Mouse (Mus musculus) midbrain, embryonic 15.5 days (tissue): Measurements from ENCODE around the gene Gm28230. TPM values are rescaled to one million over a fixed set of nuclear protein-coding genes. Genes with fewer than 3 reads are reported as not detected.

ENCODE experiments used
- ATAC-seq: fragments of 200-750 bp; cut with Nextera tagmentation; replicated peaks from 2 replicates; pipeline ENCODE4 v1.8.0; 2017; ENCODE audit warnings: moderate TSS enrichment
- H3K27ac ChIP-seq: fragments of 300-500 bp; sonication (generic); 2 replicates; pipeline ENCODE4 v1.5.1; 2015; ENCODE audit warnings: mild to moderate bottlenecking, inconsistent platforms
- H3K27me3 ChIP-seq: fragments of 300-500 bp; sonication (generic); replicated peaks from 2 replicates; pipeline ENCODE4 v1.6.1; 2015; ENCODE audit warnings: inconsistent platforms
- H3K36me3 ChIP-seq: fragments of 300-500 bp; sonication (generic); replicated peaks from 2 replicates; pipeline ENCODE4 v1.6.1; 2015; ENCODE audit warnings: inconsistent platforms
- H3K4me1 ChIP-seq: fragments of 300-500 bp; sonication (generic); 2 replicates; pipeline ENCODE4 v1.6.1; 2015; ENCODE audit warnings: inconsistent platforms
- H3K4me2 ChIP-seq: fragments of 300-500 bp; sonication (generic); 2 replicates; pipeline ENCODE4 v1.6.1; 2015; ENCODE audit warnings: inconsistent platforms, mild to moderate bottlenecking, moderate library complexity
- H3K4me3 ChIP-seq: fragments of 300-500 bp; sonication (generic); 2 replicates; pipeline ENCODE4 v1.5.1; 2015; ENCODE audit warnings: mild to moderate bottlenecking, inconsistent platforms
- H3K9ac ChIP-seq: fragments of 300-500 bp; sonication (generic); 2 replicates; pipeline ENCODE4 v1.6.1; 2015; ENCODE audit warnings: mild to moderate bottlenecking, inconsistent platforms
- H3K9me3 ChIP-seq: fragments of 300-500 bp; sonication (generic); 2 replicates; pipeline ENCODE4 v1.6.1; 2016; ENCODE audit warnings: inconsistent platforms
- WGBS: fragments of 180-500 bp; shearing (Covaris S2); methylation state at CpG from one replicate; pipeline ENCODE4 v1.1.7; 2015; ENCODE audit warnings: mixed read lengths; 5-methylcytosine and 5-hydroxymethylcytosine counted together
- polyA plus RNA-seq: library from polyadenylated mRNA; unstranded; fragments of >200 nt; fragmentation: Nextera tagmentation; extraction: Ambion mirVana; gene quantifications from 2 replicates; pipeline ENCODE4 v1.2.1, GENCODE M21; 2015

The Gm28230 gene
- polyA plus RNA-seq, 1 experiment from 2014 or later = not detected

DNA sequence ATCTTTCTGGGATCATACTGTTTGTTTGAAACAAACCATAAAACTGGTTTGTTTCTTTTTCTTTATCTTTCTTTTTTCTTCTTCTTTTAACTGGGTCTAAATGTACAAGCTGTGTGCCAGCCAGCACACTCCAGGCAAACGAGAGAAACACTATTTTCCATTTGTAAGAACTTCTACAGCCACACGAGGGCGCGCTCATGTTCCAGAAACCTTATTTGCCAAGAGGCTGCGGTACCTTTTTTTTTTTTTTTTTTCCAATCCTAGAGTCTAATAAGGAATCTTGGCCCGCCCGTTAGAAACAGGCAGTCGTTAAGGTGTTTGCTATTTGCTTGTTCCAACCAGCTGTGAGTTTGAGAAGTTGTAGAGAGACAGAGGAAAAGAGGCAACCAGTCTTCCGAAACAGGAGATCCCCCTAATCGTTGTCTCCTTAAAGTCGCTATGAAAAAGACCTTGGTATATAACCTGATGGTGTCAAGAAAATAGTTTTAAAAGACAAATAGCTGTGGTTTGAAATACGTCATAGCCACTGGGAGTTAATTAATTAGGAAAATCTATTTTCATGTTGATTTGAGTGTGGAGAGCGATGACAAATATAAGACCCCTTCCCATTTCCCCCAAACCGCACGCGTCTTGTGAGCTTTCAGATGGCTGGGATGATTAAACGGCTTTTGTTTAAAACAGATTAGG, 40.1 kb upstream of the Gm28230 start:
- H3K4me1 ChIP-seq = peaks cover 10% of the 10 kb centered on the region; the same call in 1 of the 2 replicates
- WGBS = 5% methylated on average over 17 of the region's 17 CpGs
- ATAC-seq = no peak

DNA sequence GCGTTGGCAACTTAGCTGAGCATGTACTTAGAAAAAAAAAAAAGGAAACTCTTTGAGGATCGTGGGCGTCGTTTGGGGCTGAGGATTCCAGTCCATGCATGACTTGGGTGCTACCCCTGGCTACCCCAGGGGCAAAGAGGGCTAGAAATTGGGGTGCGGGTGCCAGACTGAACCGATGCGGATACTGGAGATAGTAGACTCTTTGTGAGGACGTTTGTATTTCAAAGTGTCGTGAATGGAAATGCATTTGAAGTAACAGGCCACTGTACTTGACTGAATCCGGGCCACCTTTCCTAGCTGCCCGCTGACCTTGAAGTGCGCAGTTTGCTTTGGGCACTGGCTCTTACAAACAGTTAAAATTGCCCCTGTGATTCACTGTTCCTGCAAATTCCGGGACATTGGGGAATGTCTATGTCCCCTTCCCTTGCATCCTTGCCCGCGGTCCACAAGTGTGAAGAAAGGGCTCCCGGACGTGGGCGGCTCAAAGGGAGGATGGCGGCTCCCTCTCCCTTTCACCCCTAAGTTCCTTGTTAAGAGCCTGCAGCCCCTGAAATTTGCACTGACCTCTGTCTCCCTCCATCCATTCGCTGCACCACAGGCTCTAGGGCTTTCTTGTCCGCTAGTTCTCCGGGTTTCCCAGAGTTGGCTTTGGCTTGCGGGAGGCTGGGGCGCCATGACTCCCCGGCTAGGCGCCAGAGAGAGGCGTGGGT, 39.4 kb upstream of the Gm28230 start:
- H3K27ac ChIP-seq = no peak overlapping the region
- no peaks in the 10 kb centered on the region for H3K36me3 ChIP-seq
- no peaks in the 10 kb centered on the region for H3K9me3 ChIP-seq
- no peak overlapping the region for H3K4me2 ChIP-seq
- H3K4me3 ChIP-seq = no peak overlapping the region
- ATAC-seq = no peak
- H3K9ac ChIP-seq = no peak overlapping the region
- H3K27me3 ChIP-seq = peaks cover 87% of the 10 kb centered on the region
- WGBS = 1% methylated on average over 27 of the region's 27 CpGs
- peaks cover 7% of the 10 kb centered on the region; the same call in 1 of the 2 replicates for H3K4me1 ChIP-seq

More for the DNA sequence above, 40.1 kb upstream of the Gm28230 start:
- no peak overlapping the region for H3K4me2 ChIP-seq
- peaks cover 87% of the 10 kb centered on the region for H3K27me3 ChIP-seq
- H3K9me3 ChIP-seq = no peaks in the 10 kb centered on the region
- H3K9ac ChIP-seq = no peak overlapping the region
- no peak overlapping the region for H3K4me3 ChIP-seq
- H3K27ac ChIP-seq = no peak overlapping the region
- no peaks in the 10 kb centered on the region for H3K36me3 ChIP-seq

GRCm38 (mm10) chr2:74687698-74688555, 38.6 kb upstream of the Gm28230 start:
- H3K4me1 ChIP-seq = no peaks in the 10 kb centered on the region
- ATAC-seq = no peak
- H3K27me3 ChIP-seq = peaks cover 88% of the 10 kb centered on the region
- no peak overlapping the region for H3K4me2 ChIP-seq
- H3K9ac ChIP-seq = no peak overlapping the region
- no peak overlapping the region for H3K4me3 ChIP-seq
- no peaks in the 10 kb centered on the region for H3K9me3 ChIP-seq
- under 1% methylated on average over 31 of the region's 31 CpGs for WGBS
- H3K27ac ChIP-seq = no peak overlapping the region
- H3K36me3 ChIP-seq = no peaks in the 10 kb centered on the region

DNA sequence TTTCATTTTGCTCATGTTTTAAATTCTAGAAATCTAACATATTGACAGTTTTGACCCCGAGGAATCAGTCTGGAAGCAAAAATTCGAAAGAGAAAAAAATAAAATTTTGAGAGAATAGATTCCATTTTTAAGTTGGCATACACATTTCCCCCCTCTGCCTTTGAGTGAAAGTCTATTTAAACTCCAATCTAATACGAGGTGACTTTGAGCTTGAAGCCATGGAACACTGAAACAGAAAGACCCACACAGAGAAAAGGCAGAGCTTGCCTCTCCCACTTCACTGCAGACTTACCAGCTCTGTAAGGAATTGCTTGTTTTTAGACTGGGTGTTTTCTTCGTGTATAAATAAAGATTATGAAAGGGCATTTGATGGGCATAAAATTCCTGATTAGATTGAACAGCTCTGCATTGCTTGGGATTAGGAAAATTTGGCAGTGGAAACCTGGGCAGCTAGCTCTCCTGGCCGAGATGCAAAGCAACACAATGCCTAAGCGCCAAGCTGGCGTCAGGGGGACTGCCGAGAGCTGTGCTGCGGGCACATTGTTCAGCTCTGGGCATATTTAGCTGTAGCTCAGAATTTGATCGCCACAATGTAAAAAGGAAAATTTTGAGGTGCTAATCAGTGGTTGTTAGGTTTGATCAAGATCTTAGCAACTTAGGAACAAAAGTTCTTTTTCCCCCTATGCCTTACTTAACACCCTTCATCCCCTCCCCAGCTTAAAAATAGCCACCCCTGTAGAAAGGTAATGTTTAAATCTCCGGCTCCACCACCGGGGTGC, 37.5 kb upstream of the Gm28230 start:
- no peak for ATAC-seq
- Histone ChIP-seq H3K4me1 (no peaks in the 10 kb centered on the region), H3K9ac (no peak overlapping the region), H3K4me2 (no peak overlapping the region), H3K27ac (no peak overlapping the region), H3K27me3 (peaks cover 88% of the 10 kb centered on the region), H3K36me3 (no peaks in the 10 kb centered on the region), H3K9me3 (no peaks in the 10 kb centered on the region), H3K4me3 (no peak overlapping the region)
- WGBS = 3% methylated on average over 12 of the region's 12 CpGs

DNA sequence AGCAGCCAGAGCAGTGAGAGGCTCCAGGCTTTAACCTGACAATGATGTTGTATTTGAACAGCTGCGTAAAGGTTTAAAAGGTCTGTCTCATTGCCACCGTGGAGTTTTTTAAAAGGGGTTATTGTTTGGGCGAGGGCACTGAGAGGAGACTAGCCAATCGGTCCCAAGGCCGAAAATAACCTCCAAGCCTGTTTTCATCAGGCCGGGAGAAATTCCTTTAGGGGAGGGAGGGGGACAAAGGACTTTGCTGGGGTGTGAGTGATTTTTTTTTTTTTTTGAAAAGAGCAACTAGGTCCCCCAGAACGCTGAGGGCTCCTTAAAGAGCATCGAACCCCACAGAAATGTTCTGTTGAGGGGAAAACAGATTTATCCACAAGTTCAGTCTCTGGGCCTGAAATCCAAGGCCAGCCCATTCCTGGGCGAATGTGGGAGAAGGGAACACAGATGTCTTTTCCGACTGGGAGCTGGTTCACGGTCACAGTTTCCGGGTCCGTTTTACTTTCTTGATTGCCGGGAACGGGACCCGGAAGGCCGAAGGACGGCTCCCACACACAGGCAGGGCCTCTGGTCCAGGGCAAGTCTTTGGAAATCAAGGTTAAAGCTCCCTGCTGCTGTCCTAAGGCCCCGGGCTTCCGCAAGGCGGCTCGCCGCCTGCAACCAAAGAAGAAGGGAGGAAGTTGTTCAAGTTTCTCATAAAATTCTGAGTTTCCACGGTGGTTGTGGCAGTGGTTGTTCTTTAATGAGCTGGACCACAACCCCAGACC, 36.8 kb upstream of the Gm28230 start:
- Histone ChIP-seq H3K36me3 (no peaks in the 10 kb centered on the region), H3K9me3 (no peaks in the 10 kb centered on the region), H3K4me3 (no peak overlapping the region), H3K9ac (no peak overlapping the region), H3K4me2 (no peak overlapping the region), H3K4me1 (no peaks in the 10 kb centered on the region), H3K27ac (no peak overlapping the region), H3K27me3 (peaks cover 88% of the 10 kb centered on the region)
- ATAC-seq = no peak
- under 1% methylated on average over 24 of the region's 24 CpGs for WGBS

GRCm38 (mm10) chr2:74690338-74690716, 36.2 kb upstream of the Gm28230 start:
- no peak for ATAC-seq
- Histone ChIP-seq H3K27ac (no peak overlapping the region), H3K9ac (no peak overlapping the region), H3K4me3 (no peak overlapping the region), H3K4me1 (no peaks in the 10 kb centered on the region), H3K4me2 (no peak overlapping the region), H3K36me3 (no peaks in the 10 kb centered on the region), H3K9me3 (no peaks in the 10 kb centered on the region), H3K27me3 (peaks cover 88% of the 10 kb centered on the region)
- 9% methylated on average over 8 of the region's 8 CpGs for WGBS

DNA sequence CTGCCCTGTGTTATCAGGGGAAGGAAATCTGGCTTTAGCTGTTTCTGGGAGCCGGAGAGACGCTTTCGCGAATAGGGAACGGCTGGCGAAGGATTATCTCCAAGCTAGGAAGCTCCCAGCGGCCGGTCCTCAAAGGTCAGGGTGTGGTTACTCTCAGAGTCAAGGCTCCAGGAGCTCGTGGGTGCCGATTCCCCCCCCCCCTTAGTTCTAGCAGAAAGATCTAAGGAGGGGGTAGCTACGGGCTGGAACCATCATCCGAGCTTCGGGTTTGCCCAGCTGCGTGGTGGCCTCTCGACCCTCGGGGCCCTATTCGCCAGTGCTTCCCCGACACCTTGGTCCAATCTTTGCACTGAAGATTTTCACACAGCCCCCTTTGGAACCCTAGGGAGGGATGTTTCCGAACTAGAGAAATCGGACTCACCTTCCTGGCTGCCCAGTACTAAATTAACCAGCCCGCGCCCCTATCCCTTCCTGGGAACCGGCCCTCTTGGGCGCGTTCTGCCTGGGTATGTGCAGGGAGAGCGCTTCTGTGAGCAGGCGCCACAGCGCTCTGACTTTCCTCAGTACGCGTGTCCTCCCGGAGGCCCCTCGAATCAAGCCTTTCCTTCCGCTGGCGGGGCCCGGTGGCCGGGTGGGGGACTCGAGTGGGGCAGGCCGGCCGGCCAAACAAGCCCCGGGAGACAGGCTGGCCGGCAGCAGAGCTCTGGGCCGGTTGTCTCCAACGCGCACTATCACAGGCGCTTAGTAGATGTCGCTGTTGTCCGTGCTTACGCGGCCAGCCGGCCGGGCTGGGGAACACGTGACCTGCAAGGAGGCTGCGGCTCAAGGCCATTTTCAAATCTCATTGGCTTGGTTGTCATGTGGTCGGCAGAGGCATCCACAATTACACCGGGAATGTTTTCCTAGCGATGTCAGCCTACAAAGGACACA, 35.2 kb upstream of the Gm28230 start, which contains the start of gene Hoxd10:
Gene Hoxd10, plus strand, starts transcription at position 903 of the 930 bp plus-strand sequence.
- 1% methylated on average over 56 of the region's 56 CpGs for WGBS
- Histone ChIP-seq H3K9ac (no peak within 1 kb of the TSS), H3K27me3 (peaks cover 93% of the 10 kb centered on the region), H3K9me3 (no peaks in the 10 kb centered on the region), H3K4me2 (no peak within 1 kb of the TSS), H3K4me3 (no peak within 1 kb of the TSS), H3K4me1 (no peaks in the 10 kb centered on the region), H3K27ac (no peak within 1 kb of the TSS), H3K36me3 (no peaks in the 10 kb centered on the region)
- ATAC-seq = no peak

DNA sequence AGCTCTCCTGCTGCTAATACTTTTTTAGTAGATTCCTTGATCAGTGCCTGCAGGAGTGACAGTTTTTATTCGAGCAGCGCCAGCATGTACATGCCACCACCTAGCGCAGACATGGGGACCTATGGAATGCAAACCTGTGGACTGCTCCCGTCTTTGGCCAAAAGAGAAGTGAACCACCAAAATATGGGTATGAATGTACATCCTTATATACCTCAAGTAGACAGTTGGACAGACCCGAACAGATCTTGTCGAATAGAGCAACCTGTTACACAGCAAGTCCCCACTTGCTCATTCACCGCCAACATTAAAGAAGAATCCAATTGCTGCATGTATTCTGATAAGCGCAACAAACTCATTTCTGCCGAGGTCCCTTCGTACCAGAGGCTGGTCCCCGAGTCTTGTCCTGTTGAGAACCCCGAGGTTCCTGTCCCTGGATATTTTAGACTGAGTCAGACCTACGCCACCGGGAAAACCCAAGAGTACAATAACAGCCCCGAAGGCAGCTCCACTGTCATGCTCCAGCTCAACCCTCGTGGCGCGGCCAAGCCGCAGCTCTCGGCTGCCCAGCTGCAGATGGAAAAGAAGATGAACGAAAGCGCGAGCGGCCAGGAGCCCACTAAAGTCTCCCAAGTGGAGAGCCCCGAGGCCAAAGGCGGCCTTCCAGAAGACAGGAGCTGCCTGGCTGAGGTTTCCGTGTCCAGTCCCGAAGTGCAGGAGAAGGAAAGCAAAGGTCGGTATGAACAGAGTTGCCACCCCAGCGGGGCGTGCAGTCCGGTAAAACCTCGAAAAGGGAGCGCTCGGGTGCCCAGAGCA, 34.3 kb upstream of the Gm28230 start:
- no peaks in the 10 kb centered on the region for H3K9me3 ChIP-seq
- no peak for ATAC-seq

GRCm38 (mm10) chr2:74692808-74693431, 33.6 kb upstream of the Gm28230 start:
- Histone ChIP-seq H3K4me1 (peaks cover 5% of the 10 kb centered on the region; the same call in 1 of the 2 replicates), H3K36me3 (no peaks in the 10 kb centered on the region), H3K4me3 (no peak overlapping the region), H3K27ac (no peak overlapping the region), H3K9ac (no peak overlapping the region), H3K27me3 (peaks cover 93% of the 10 kb centered on the region), H3K9me3 (no peaks in the 10 kb centered on the region), H3K4me2 (no peak overlapping the region)
- WGBS = 2% methylated on average over 20 of the region's 20 CpGs
- no peak for ATAC-seq

More for the DNA sequence above, 34.3 kb upstream of the Gm28230 start:
- Histone ChIP-seq H3K4me1 (no peaks in the 10 kb centered on the region), H3K36me3 (no peaks in the 10 kb centered on the region), H3K27ac (no peak overlapping the region), H3K9ac (no peak overlapping the region), H3K4me2 (no peak overlapping the region), H3K27me3 (peaks cover 93% of the 10 kb centered on the region), H3K4me3 (no peak overlapping the region)
- WGBS = 4% methylated on average over 35 of the region's 35 CpGs
